Mouse (Mus musculus) stomach, postnatal 0 days (tissue): ENCODE results near the gene Dhrs1. TPM values are rescaled to one million over a fixed set of nuclear protein-coding genes. Genes with fewer than 3 reads are reported as not detected.
A peak's percentile ranks its signal among the peaks of the same experiment; 100 is the strongest.

Experiments used
- ATAC-seq: fragments of 200-750 bp; cut with Nextera tagmentation; 2 replicates; pipeline ENCODE4 v1.8.0; 2017; ENCODE audit not compliant: low FRiP score, low TSS enrichment
- DNase-seq: peaks from one replicate; pipeline ENCODE4 v3.0.0-alpha.2; 2016; ENCODE audit warnings: low spot score
- H3K27ac ChIP-seq: fragments of 300-500 bp; sonication (generic); replicated peaks from 2 replicates; pipeline ENCODE4 v1.5.1; 2014; ENCODE audit warnings: mild to moderate bottlenecking, control low read depth
- H3K27me3 ChIP-seq: fragments of 300-500 bp; sonication (generic); 2 replicates; pipeline ENCODE4 v1.6.1; 2014; ENCODE audit warnings: low read length; ENCODE audit not compliant: control insufficient read depth, insufficient read depth
- H3K36me3 ChIP-seq: fragments of 300-500 bp; sonication (generic); 2 replicates; pipeline ENCODE4 v1.6.1; 2014; ENCODE audit warnings: low read length, mixed read lengths; ENCODE audit not compliant: control insufficient read depth, insufficient read depth
- H3K4me1 ChIP-seq: fragments of 300-500 bp; sonication (generic); replicated peaks from 2 replicates; pipeline ENCODE4 v1.6.1; 2014; ENCODE audit warnings: antibody characterized with exemption; ENCODE audit not compliant: control insufficient read depth, insufficient read depth
- H3K4me2 ChIP-seq: fragments of 300-500 bp; sonication (generic); replicated peaks from 2 replicates; pipeline ENCODE4 v1.6.1; 2014; ENCODE audit warnings: low read depth, mild to moderate bottlenecking, control low read depth, moderate library complexity
- H3K4me3 ChIP-seq: fragments of 300-500 bp; sonication (generic); 2 replicates; pipeline ENCODE4 v1.5.1; 2014; ENCODE audit warnings: low read depth, low read length, control low read depth
- H3K9ac ChIP-seq: fragments of 300-500 bp; sonication (generic); 2 replicates; pipeline ENCODE4 v1.6.1; 2014; ENCODE audit warnings: mild to moderate bottlenecking, low read length, control low read depth, mixed read lengths
- H3K9me3 ChIP-seq: fragments of 300-500 bp; sonication (generic); 2 replicates; pipeline ENCODE4 v1.6.1; 2016; ENCODE audit warnings: low read length; ENCODE audit not compliant: control insufficient read depth
- CTCF ChIP-seq: IDR thresholded peaks from 2 replicates; pipeline ENCODE4 v1.5.1; 2016; ENCODE audit warnings: antibody characterized with exemption, low read depth, mild to moderate bottlenecking, moderate library complexity
- EP300 ChIP-seq: optimal IDR thresholded peaks from 2 replicates; pipeline ENCODE3; 2016; ENCODE audit warnings: antibody characterized with exemption
- WGBS: fragments of 180-500 bp; shearing (Covaris S2); extraction: QIAGEN DNeasy Blood & Tissue Kit; methylation state at CpG from one replicate; pipeline ENCODE4 v1.1.7; 2014; 5-methylcytosine and 5-hydroxymethylcytosine counted together
- polyA plus RNA-seq: library from polyadenylated mRNA; unstranded; fragments of >200 nt; fragmentation: Nextera tagmentation; extraction: Ambion mirVana; gene quantifications from 2 replicates; pipeline ENCODE4 v1.2.1, GENCODE M21; 2015

Dhrs1 gene
- polyA plus RNA-seq, 1 experiment from 2014 or later, result 92.3 TPM

- DNase-seq, result no peak
Measured at GRCm38 (mm10) chr14:55730531-55731032, 14.9 kb downstream of the Dhrs1 start.

DNA sequence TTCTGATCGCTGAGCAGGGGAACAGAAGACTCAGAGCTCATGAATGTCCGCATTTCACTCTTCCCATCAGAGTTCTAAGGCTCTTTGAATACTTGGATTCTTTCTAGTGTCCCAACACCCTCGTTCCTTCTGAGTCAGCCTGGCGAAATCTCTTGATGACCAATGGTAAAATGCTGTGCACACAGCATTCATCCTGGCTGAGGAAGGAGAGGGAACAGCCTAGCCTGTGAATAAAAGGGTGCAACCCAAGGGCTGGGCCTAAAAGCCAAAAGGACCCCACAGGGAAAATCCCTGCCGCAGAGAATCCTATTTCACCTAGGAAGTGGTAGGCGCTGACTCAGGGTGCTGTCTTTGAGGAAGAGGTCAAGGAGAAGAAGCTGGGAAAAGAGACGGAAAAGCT lies 15.4 kb downstream of the Dhrs1 start:
- DNase-seq, result no peak
- H3K4me3 ChIP-seq, result no peak overlapping the region
- 69% methylated on average over 7 of the region's 7 CpGs for WGBS
- TF ChIP-seq EP300, result no peak
- no peak for TF ChIP-seq CTCF
- ATAC-seq, result no peak
- no peaks in the 10 kb centered on the region for H3K4me1 ChIP-seq
- no peaks in the 10 kb centered on the region for H3K9me3 ChIP-seq
- H3K36me3 ChIP-seq, result no peaks in the 10 kb centered on the region
- no peaks in the 10 kb centered on the region for H3K27me3 ChIP-seq
- H3K9ac ChIP-seq, result no peak overlapping the region
- H3K27ac ChIP-seq, result no peak overlapping the region
- no peak overlapping the region for H3K4me2 ChIP-seq

More at GRCm38 (mm10) chr14:55730531-55731032, 14.9 kb downstream of the Dhrs1 start:
- Histone ChIP-seq H3K27ac (no peak overlapping the region), H3K4me2 (no peak overlapping the region), H3K9me3 (no peaks in the 10 kb centered on the region), H3K36me3 (no peaks in the 10 kb centered on the region), H3K27me3 (no peaks in the 10 kb centered on the region), H3K9ac (no peak overlapping the region), H3K4me3 (no peak overlapping the region), H3K4me1 (no peaks in the 10 kb centered on the region)
- TF ChIP-seq EP300, result no peak
- no peak for TF ChIP-seq CTCF
- 72% methylated on average over 7 of the region's 7 CpGs for WGBS
- no peak for ATAC-seq

DNA sequence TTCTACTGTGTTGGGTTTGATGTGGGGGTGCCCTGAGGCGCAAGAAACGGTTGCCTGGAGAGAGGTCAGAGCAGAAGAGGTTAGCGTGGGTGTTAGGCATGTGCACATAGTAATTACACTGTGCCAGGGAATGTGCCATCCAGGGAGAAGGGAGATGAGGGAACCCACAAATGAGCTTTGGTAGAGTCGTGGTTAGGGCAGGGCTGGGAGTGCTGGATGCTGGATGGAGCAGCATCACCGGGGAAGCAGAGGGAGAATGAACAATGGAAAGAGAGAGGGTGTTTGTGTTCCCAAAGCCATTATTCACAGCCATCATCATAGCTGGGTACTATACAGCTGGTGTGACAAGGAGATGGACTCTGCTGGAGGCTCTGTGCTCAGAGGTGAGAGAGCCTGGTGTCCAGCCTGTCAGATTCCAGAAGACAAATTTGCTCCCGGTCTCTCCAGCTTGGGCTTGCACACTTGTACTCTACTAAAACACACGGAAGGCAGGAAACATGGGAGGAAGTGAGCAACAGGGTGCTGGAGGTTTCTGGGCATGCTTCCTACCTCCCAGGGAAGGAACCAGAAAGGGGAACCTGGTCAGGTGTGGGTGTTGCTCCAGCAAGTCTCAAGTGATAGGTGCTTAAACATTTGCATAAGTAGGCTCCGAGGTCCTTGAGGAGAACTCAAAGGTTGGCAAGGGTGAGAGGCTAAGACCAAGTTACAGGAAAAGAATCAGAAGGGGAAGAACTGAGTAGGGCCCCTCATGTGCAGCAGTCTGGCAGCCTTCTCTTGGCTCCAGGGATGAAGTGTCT lies 17.4 kb downstream of the Dhrs1 start:
- 50% methylated on average over 8 of the region's 8 CpGs for WGBS
- Histone ChIP-seq H3K9me3 (no peaks in the 10 kb centered on the region), H3K36me3 (no peaks in the 10 kb centered on the region), H3K4me2 (no peak overlapping the region), H3K27me3 (no peaks in the 10 kb centered on the region), H3K4me1 (no peaks in the 10 kb centered on the region), H3K4me3 (no peak overlapping the region), H3K9ac (no peak overlapping the region), H3K27ac (no peak overlapping the region)
- DNase-seq (no peak), ATAC-seq (peak; percentile 24; the same call in 1 of the 2 replicates)
- no peak for TF ChIP-seq CTCF
- TF ChIP-seq EP300, result no peak

DNA sequence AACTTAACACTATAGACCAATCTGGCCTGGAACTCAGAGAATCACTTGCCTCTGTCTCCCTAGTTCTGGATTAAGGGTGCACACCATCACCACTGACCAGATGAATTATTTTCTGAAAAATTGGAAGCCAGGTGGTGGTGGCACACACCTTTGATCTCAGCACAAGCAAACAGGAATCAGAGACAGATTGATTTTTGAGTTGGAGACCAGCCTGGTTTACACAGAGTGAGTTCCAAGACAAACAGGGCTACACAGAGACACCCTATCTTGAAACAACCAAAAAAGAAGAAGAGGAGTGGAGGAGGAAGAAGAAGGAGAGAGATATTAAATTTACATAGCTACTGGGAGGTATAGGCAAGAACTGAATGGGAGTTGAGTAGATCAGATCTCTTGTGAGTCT lies 19.2 kb downstream of the Dhrs1 start:
- H3K4me2 ChIP-seq, result no peak overlapping the region
- no peak overlapping the region for H3K9ac ChIP-seq
- no peaks in the 10 kb centered on the region for H3K4me1 ChIP-seq
- H3K36me3 ChIP-seq, result no peaks in the 10 kb centered on the region
- no peaks in the 10 kb centered on the region for H3K27me3 ChIP-seq
- no peak for DNase-seq
- ATAC-seq, result no peak
- H3K27ac ChIP-seq, result no peak overlapping the region
- H3K9me3 ChIP-seq, result no peaks in the 10 kb centered on the region
- no peak for TF ChIP-seq CTCF
- no peak for TF ChIP-seq EP300
- no peak overlapping the region for H3K4me3 ChIP-seq

DNA sequence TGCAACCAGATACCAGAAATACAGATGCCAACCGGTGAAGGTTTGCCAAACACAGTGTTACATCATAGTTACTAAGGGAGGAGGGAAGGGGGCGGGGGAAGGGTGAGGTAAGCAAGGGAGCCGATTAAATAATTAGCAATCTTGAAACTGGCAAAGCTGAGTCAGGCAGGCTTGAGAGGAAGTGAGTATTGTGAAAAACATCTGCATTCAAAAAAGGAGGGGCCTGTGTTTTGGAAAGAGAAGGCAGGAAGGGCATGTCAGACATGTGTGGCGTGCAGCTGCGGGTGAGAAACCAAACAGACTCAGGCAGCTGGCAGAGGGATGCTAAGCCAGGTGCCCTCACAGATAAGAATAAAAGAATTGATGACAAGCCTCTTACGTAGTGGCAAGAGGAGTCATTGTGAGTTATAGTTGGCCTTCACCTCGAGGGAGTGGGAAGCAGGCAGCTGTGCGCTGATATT lies 21.0 kb downstream of the Dhrs1 start:
- H3K36me3 ChIP-seq, result no peaks in the 10 kb centered on the region
- no peak overlapping the region for H3K4me2 ChIP-seq
- H3K9me3 ChIP-seq, result no peaks in the 10 kb centered on the region
- H3K4me1 ChIP-seq, result no peaks in the 10 kb centered on the region
- DNase-seq, result peak; percentile 57
- WGBS, result 37% methylated on average over 8 of the region's 8 CpGs
- H3K27me3 ChIP-seq, result no peaks in the 10 kb centered on the region
- TF ChIP-seq CTCF, result no peak
- no peak overlapping the region for H3K4me3 ChIP-seq
- peak; percentile 13; the same call in 1 of the 2 replicates for ATAC-seq
- 0 out of 2 replicates have a peak overlapping the region, but pooled peaks have one; percentile 24 for H3K27ac ChIP-seq
- no peak overlapping the region for H3K9ac ChIP-seq

- H3K4me1 ChIP-seq, result no peaks in the 10 kb centered on the region
- no peak overlapping the region for H3K27ac ChIP-seq
- no peak overlapping the region for H3K4me3 ChIP-seq
- H3K9me3 ChIP-seq, result no peaks in the 10 kb centered on the region
- no peak overlapping the region for H3K4me2 ChIP-seq
- ATAC-seq (no peak), DNase-seq (no peak)
- peaks cover 7% of the 10 kb centered on the region; the same call in 1 of the 2 replicates for H3K36me3 ChIP-seq
- H3K9ac ChIP-seq, result no peak overlapping the region
- no peaks in the 10 kb centered on the region for H3K27me3 ChIP-seq
- TF ChIP-seq CTCF (no peak), EP300 (no peak)
- 92% methylated on average over 7 of the region's 7 CpGs for WGBS
Measured at GRCm38 (mm10) chr14:55723433-55723832, 22.1 kb downstream of the Dhrs1 start.
